Mouse (Mus musculus) testis, adult 2 months (tissue): ENCODE data around the gene Kctd10.

Experiments
- CTCF ChIP-seq: fragments of 200-500 bp; IDR thresholded peaks from 2 replicates; pipeline ENCODE4 v1.5.1; 2012; ENCODE audit warnings: low read depth, mild to moderate bottlenecking, inconsistent platforms, low read length, moderate library complexity; ENCODE audit not compliant: control insufficient read depth, insufficient read depth, insufficient replicate concordance
- POLR2A ChIP-seq: fragments of 200-500 bp; IDR thresholded peaks from 2 replicates; pipeline ENCODE4 v1.6.1; 2012; ENCODE audit warnings: low read depth, mild to moderate bottlenecking, inconsistent platforms, low read length, moderate library complexity; ENCODE audit not compliant: control insufficient read depth

GRCm38 (mm10) chr5:114323105-114323790 lies 57.1 kb downstream of the Kctd10 start:
- TF ChIP-seq POLR2A (no peak), CTCF (no peak)
